Mouse (Mus musculus): Measurements from ENCODE around the gene 4930558C23Rik. TPM values are rescaled to one million over a fixed set of nuclear protein-coding genes. Genes with fewer than 3 reads are reported as not detected.

The 4930558C23Rik gene
- total and polyA plus RNA-seq, 2 experiments from 2014 or later: not detected

- TF ChIP-seq CTCF (IDR thresholded peaks at IDR 0.05; ENCODE audit: low read depth): no peak
- no peaks in the 10 kb centered on the region for H3K27me3 ChIP-seq (ENCODE audit: insufficient read depth, low read length)
- no peaks in the 10 kb centered on the region for H3K36me3 ChIP-seq (ENCODE audit: insufficient read depth)
- no peak for DNase-seq
- no peak for ATAC-seq
- H3K9ac ChIP-seq: no peak overlapping the region
- H3K9me3 ChIP-seq (ENCODE audit: low read length): peaks cover 5% of the 10 kb centered on the region; the same call in 1 of the 2 replicates
- H3K4me3 ChIP-seq (ENCODE audit: low read depth, low read length): no peak overlapping the region
- no peak overlapping the region for H3K27ac ChIP-seq (ENCODE audit: low read depth, low read length)
- H3K4me1 ChIP-seq (ENCODE audit: insufficient read depth): no peaks in the 10 kb centered on the region
- no peak overlapping the region for H3K4me2 ChIP-seq (ENCODE audit: low read depth)
- 92% methylated on average over 6 of the region's 6 CpGs for WGBS
These were observed 15.2 kb upstream of the 4930558C23Rik start for GRCm38 (mm10) chr3:95417866-95418265.

- H3K9me3 ChIP-seq (ENCODE audit: low read length): no peaks in the 10 kb centered on the region
- ATAC-seq (no peak), DNase-seq (no peak)
- no peak overlapping the region for H3K4me3 ChIP-seq (ENCODE audit: low read depth, low read length)
- H3K36me3 ChIP-seq (ENCODE audit: insufficient read depth): no peaks in the 10 kb centered on the region
- WGBS: 89% methylated on average over 1 of the region's 1 CpGs
- no peaks in the 10 kb centered on the region for H3K4me1 ChIP-seq (ENCODE audit: insufficient read depth)
- TF ChIP-seq CTCF (IDR thresholded peaks at IDR 0.05; ENCODE audit: low read depth): no peak
- H3K9ac ChIP-seq: no peak overlapping the region
- H3K27ac ChIP-seq (ENCODE audit: low read depth, low read length): no peak overlapping the region
- H3K4me2 ChIP-seq (ENCODE audit: low read depth): no peak overlapping the region
- no peaks in the 10 kb centered on the region for H3K27me3 ChIP-seq (ENCODE audit: insufficient read depth, low read length)
These were observed 9.6 kb upstream of the 4930558C23Rik start for GRCm38 (mm10) chr3:95412268-95412667.

GRCm38 (mm10) chr3:95408852-95409251 is 6.2 kb upstream of the 4930558C23Rik start:
- H3K4me2 ChIP-seq (ENCODE audit: low read depth): no peak overlapping the region
- no peaks in the 10 kb centered on the region for H3K4me1 ChIP-seq (ENCODE audit: insufficient read depth)
- no peak for TF ChIP-seq CTCF (IDR thresholded peaks at IDR 0.05; ENCODE audit: low read depth)
- ATAC-seq (no peak), DNase-seq (no peak)
- H3K9ac ChIP-seq: no peak overlapping the region
- no peaks in the 10 kb centered on the region for H3K9me3 ChIP-seq (ENCODE audit: low read length)
- H3K36me3 ChIP-seq (ENCODE audit: insufficient read depth): no peaks in the 10 kb centered on the region
- 89% methylated on average over 2 of the region's 2 CpGs for WGBS
- no peaks in the 10 kb centered on the region for H3K27me3 ChIP-seq (ENCODE audit: insufficient read depth, low read length)
- no peak overlapping the region for H3K4me3 ChIP-seq (ENCODE audit: low read depth, low read length)
- no peak overlapping the region for H3K27ac ChIP-seq (ENCODE audit: low read depth, low read length)

GRCm38 (mm10) chr3:95407728-95408127 is 5.1 kb upstream of the 4930558C23Rik start:
- Histone ChIP-seq H3K4me3 (ENCODE audit: low read depth, low read length) (no peak overlapping the region), H3K36me3 (ENCODE audit: insufficient read depth) (no peaks in the 10 kb centered on the region), H3K9me3 (ENCODE audit: low read length) (no peaks in the 10 kb centered on the region), H3K9ac (no peak overlapping the region), H3K27me3 (ENCODE audit: insufficient read depth, low read length) (no peaks in the 10 kb centered on the region), H3K4me2 (ENCODE audit: low read depth) (no peak overlapping the region), H3K27ac (ENCODE audit: low read depth, low read length) (no peak overlapping the region), H3K4me1 (ENCODE audit: insufficient read depth) (no peaks in the 10 kb centered on the region)
- no peak for TF ChIP-seq CTCF (IDR thresholded peaks at IDR 0.05; ENCODE audit: low read depth)
- DNase-seq (no peak), ATAC-seq (no peak)
- 71% methylated on average over 1 of the region's 1 CpGs for WGBS

GRCm38 (mm10) chr3:95394385-95394784 is 8.3 kb downstream of the 4930558C23Rik start:
- Histone ChIP-seq H3K27ac (ENCODE audit: low read depth, low read length) (no peak overlapping the region), H3K27me3 (ENCODE audit: insufficient read depth, low read length) (no peaks in the 10 kb centered on the region), H3K9me3 (ENCODE audit: low read length) (no peaks in the 10 kb centered on the region), H3K36me3 (ENCODE audit: insufficient read depth) (no peaks in the 10 kb centered on the region), H3K4me3 (ENCODE audit: low read depth, low read length) (no peak overlapping the region), H3K4me1 (ENCODE audit: insufficient read depth) (no peaks in the 10 kb centered on the region), H3K9ac (no peak overlapping the region), H3K4me2 (ENCODE audit: low read depth) (no peak overlapping the region)
- DNase-seq (no peak), ATAC-seq (no peak)
- TF ChIP-seq CTCF (IDR thresholded peaks at IDR 0.05; ENCODE audit: low read depth): no peak
- WGBS: 85% methylated on average over 4 of the region's 4 CpGs

- Histone ChIP-seq H3K4me2 (ENCODE audit: low read depth) (no peak overlapping the region), H3K9ac (no peak overlapping the region), H3K4me1 (ENCODE audit: insufficient read depth) (no peaks in the 10 kb centered on the region), H3K9me3 (ENCODE audit: low read length) (no peaks in the 10 kb centered on the region), H3K27ac (ENCODE audit: low read depth, low read length) (no peak overlapping the region), H3K36me3 (ENCODE audit: insufficient read depth) (no peaks in the 10 kb centered on the region), H3K27me3 (ENCODE audit: insufficient read depth, low read length) (no peaks in the 10 kb centered on the region), H3K4me3 (ENCODE audit: low read depth, low read length) (no peak overlapping the region)
- no peak for DNase-seq
- WGBS: 89% methylated on average over 5 of the region's 5 CpGs
- no peak for TF ChIP-seq CTCF (IDR thresholded peaks at IDR 0.05; ENCODE audit: low read depth)
- ATAC-seq: no peak
These were observed 17.1 kb downstream of the 4930558C23Rik start for GRCm38 (mm10) chr3:95385401-95386075.

- no peak for ATAC-seq
- Histone ChIP-seq H3K4me2 (ENCODE audit: low read depth) (no peak overlapping the region), H3K9me3 (ENCODE audit: low read length) (0 out of 2 replicates have a peak, but pooled peaks cover 4% of the 10 kb centered on the region), H3K9ac (no peak overlapping the region), H3K4me1 (ENCODE audit: insufficient read depth) (no peaks in the 10 kb centered on the region), H3K27ac (ENCODE audit: low read depth, low read length) (no peak overlapping the region), H3K27me3 (ENCODE audit: insufficient read depth, low read length) (no peaks in the 10 kb centered on the region), H3K4me3 (ENCODE audit: low read depth, low read length) (no peak overlapping the region), H3K36me3 (ENCODE audit: insufficient read depth) (no peaks in the 10 kb centered on the region)
- TF ChIP-seq CTCF (IDR thresholded peaks at IDR 0.05; ENCODE audit: low read depth): no peak
- DNase-seq: no peak
- WGBS: 95% methylated on average over 10 of the region's 10 CpGs
These were observed 29.4 kb downstream of the 4930558C23Rik start for GRCm38 (mm10) chr3:95373208-95373607.

Measured in forebrain, postnatal 0 days (tissue).